Mouse (Mus musculus) cortical plate, adult 2 months (tissue): ENCODE data around the gene Sdf2.

Experiments used
- CTCF ChIP-seq: fragments of 200-500 bp; IDR thresholded peaks from 2 replicates; pipeline ENCODE4 v1.5.1; 2011; ENCODE audit warnings: mild to moderate bottlenecking, control low read depth, low read length; ENCODE audit not compliant: insufficient read depth; ENCODE audit errors: extremely low read depth
- POLR2A ChIP-seq: fragments of 200-500 bp; IDR thresholded peaks from 2 replicates; pipeline ENCODE4 v1.6.1; 2011; ENCODE audit warnings: mild to moderate bottlenecking, low read length, control low read depth; ENCODE audit not compliant: insufficient read depth; ENCODE audit errors: extremely low read depth

GRCm38 (mm10) chr11:78271986-78272385, 26.4 kb downstream of the Sdf2 start:
- no peak for TF ChIP-seq CTCF
- no peak for TF ChIP-seq POLR2A
